Mouse (Mus musculus) left cerebral cortex, postnatal 25 days (tissue): Measurements from ENCODE around the gene Atp6v1g1. TPM values are rescaled to one million over a fixed set of nuclear protein-coding genes. Genes with fewer than 3 reads are reported as not detected.

ENCODE experiments used
- DNase-seq, 2 experiments: peaks; one replicate each; pipeline ENCODE4 v3.0.0; 2022; ENCODE audit warnings: low spot score in 2 of 2, mixed read lengths in 1 of 2
- intact Hi-C: fragments of 180-260 bp; cut with DNase I; formaldehyde crosslinking; loops from one replicate; pipeline ENCODE4 v1.15.1; 2025
- total RNA-seq, 2 experiments: library from RNA; stranded (reverse); gene quantifications; 2 replicates each; pipeline ENCODE4 v1.2.3; 2021

The Atp6v1g1 gene
- total RNA-seq, 2 experiments from 2014 or later: 144 to 147 TPM

DNA sequence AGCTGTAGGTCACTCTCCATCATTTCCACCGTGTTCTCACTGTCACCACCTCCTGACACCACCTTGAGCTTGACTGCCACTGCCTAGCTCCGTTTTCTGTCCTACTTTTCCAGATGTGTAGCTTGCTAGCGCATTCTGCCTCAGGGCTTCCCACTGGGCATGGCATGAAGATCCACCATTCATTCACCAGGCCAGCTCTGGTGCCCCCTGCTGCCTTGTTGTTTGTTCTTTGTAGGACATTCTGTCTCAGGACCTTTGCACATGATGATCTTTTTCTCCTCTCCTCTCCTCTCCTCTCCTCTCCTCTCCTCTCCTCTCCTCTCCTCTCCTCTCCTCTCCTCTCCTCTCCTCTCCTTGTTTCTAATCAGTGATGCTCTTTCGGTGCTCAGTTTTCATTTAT lies 18.2 kb downstream of the Atp6v1g1 start:
- intact Hi-C loops: no loop called here

DNA sequence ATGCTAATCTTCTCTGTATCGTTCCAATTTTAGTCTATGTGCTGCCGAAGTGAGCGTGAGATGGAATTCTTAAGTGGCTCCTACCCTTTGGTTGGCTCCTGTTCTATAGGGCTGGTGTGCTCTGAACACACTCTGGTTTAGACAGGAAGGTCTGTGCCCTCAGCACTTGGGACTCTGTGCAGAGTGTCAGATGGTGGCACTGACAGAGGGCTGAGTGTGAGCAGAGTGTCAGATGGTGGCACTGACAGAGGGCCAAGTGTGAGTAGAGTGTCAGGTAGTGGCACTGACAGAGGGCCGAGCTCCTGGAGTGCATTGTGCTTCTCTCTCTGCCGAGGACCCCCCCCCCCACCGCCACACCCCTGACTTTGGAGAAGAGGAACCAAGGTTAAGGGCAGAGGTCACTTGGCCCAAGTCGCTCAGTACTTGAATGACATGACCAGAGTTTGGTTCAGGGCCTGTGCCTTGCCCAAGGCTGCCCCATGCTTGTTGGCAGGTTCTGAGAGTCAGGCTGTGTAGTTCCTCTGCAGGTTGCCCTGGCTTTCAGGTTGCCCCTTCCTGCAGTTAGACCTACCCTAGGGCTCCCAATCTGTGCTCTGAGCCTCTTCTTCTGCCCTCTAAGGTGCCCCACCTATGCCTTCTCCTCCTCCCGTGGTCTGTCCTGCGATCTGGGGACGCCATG lies 23.3 kb downstream of the Atp6v1g1 start:
- intact Hi-C loops: no loop called here
- DNase-seq: no peak

More for the DNA sequence above, 18.2 kb downstream of the Atp6v1g1 start:
- no peak for DNase-seq

DNA sequence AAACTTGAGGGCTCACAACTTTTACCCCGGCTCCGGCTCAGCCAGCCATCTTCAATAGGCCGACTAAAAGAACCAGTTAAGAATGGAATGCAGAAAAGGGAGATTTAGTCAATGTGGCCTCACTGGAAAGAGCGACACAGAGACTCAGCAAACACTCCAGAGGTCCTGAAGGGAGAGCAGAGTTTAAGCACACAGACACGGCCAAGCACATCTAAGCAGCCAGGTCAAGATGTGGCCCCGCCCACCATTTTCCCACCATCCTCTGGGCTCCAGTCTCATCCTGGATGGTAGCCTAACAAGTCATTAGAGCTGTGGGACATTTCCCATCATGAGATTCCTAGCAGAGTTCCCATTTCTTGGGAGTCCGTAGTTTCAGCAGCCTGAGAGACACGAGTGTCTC lies 24.8 kb downstream of the Atp6v1g1 start:
- intact Hi-C loops: no loop called here
- DNase-seq: no peak

DNA sequence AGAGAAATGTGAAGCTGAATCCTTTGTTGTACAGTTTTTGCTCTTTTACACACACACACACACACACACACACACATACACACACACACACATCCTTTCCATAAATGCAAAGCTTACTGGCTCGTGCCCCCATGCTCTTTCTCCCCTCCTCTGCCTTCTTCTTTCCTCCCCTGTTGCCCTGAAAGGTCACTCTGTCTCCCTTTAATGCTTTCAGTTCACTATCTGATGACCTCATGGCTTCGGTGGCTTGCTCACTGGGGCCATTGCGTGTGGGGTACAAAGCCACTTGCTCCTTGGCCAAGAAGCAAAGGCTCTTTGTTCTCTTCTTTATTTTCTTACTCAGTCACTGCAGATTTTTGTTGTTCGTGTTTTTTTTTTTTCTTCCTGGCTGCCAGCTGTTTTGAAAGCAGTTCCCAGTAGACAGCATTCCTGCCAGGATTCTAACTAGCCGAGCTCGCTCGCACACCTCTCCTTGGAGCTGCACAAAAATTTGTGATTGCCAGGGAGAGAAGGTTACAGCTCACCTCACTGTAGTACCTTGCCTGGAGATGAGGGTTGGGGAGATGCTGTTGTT lies 25.7 kb downstream of the Atp6v1g1 start:
- intact Hi-C loops: no loop called here
- DNase-seq: no peak

DNA sequence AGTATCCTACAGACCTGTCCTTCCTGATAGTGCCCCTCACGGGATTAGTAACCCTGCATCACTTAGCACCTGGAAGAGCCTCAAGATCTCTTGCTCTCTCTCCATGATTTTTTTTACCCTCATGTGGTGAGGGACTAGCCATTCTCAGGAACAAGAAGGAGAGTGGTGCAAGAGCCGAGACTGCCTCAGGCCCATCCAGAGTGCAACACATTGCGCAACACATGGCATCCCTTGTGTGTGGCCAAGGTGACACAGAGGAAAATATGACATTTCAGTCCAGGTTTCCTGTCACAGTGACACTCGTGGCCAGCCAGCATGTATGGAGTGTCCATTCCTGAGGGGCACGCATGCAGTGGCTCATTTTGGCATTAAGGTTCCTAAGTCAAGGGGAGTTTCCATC lies 28.0 kb downstream of the Atp6v1g1 start:
- intact Hi-C loops: no loop called here
- no peak for DNase-seq

DNA sequence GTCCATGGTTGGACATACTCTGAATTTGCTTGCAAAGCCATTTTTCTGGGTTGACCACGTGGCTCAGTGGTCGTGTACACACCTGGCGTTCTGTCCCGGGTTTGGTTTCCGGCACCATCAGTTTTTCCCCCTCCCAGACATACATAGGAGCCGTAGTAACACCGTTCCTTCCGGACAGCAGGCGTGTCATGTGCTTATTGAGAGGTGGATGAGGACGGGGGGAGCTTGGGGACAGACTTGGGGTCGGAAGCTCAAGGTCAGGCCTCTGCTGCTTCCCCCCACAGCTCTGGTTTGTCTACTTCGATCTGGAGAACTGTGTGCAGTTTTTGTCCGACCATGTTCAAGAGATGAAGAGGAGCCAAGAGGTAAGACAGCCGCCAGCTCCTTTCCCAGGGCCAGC lies 35.1 kb downstream of the Atp6v1g1 start:
- intact Hi-C loops: no loop called here
- DNase-seq: no peak

DNA sequence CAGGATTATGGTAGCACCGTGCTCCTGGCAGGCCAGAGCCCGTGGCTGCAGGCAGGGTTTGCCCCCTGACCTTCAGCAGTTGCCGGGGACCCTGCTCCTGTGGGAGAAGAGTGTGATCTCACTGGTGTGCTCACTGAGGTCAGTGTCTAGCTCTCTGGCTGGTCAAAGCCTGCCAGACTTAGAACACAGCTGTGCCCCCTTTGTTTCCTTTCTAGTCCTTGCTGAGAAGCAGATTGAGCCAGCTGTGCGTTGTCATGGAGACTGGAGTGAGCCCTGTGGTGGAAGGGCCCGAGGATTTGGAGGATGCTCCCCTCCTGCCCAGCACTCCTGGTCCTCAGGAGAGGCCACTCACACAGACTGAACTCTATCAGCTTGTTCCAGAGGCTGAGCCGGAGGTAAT lies 35.5 kb downstream of the Atp6v1g1 start:
- intact Hi-C loops: no loop called here
- DNase-seq: peak in 1 of 2 experiments; percentile 25

DNA sequence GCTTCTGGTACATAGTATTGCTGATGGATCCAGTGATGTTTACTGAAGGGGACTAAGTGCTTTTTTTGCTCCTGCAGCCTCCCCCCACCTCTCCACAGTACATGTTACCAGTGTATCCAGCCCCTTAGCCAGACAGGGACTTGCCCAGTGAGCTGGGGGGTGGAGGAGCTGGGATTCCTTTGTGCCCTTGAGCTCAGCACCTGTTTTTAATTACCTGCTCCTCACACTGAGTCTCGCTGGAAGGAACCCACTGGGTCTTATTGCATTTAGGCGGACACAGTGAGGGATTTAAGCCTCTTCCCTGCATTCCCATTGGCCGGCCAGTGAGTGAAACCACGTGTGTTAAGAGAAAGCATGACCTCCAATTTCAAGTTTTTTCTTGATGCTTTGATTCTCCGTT lies 38.0 kb downstream of the Atp6v1g1 start:
- intact Hi-C loops: no loop called here
- no peak for DNase-seq

DNA sequence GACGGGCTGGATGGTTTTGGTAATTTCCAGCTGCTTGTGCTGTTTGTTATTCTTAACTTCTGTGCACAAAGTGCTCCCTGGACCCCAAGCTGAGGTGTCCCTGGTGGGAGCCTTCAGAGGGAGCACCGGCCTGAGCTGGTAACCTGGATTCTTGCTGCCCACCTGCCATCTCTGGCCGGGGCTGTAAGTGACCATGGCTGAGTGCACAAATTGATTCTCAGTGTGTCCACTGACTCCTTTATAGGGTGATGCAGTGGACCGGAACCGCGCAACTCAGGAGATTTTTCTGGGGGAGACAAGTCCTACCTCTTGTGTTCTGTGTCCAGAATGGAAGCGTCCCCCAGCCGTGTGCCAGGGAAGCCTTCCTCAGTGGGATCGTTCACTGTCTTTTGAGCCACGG lies 40.6 kb downstream of the Atp6v1g1 start:
- intact Hi-C loops: no loop called here
- DNase-seq: no peak

DNA sequence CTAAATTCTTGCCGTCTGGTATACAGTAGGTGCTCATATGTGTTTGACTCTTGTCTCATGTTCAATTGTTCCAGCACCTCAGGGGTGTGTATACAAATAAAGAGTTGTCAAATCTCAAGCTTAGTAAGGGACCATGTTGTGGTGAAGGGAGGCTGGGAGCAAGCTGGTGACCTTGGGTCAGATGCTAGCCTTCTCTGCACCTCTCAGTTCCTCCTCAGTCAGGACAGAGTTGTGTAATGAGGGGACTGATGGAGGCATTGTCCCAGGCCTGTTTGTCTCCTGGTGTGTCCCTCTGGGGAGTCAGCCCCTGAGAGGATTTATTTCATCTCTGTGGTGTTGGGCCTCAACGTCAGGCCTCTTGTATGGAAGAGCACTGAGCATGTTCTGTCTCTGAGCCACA lies 41.7 kb downstream of the Atp6v1g1 start:
- intact Hi-C loops: no loop called here

DNA sequence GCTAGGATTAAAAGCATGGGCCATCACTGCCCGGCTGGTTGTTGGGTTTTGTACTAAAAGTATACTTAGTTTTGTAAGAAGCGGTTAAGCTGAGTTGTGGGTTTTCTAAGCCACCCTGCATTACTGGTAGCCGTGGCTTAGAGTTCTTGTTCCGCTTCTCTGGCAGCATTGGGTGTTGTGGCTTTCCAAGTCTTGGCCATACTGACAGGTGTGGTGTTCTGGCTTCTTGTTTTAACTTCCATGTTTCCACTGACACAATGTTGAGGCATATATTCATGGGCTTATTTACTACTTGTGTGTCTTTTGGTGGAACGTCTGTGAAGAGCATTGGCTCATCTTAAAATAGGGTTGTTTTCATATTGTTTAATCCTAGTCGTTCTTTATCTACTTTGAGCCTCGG lies 45.4 kb downstream of the Atp6v1g1 start:
- intact Hi-C loops: no loop called here
- no peak for DNase-seq

More for the DNA sequence above, 41.7 kb downstream of the Atp6v1g1 start:
- DNase-seq: no peak

DNA sequence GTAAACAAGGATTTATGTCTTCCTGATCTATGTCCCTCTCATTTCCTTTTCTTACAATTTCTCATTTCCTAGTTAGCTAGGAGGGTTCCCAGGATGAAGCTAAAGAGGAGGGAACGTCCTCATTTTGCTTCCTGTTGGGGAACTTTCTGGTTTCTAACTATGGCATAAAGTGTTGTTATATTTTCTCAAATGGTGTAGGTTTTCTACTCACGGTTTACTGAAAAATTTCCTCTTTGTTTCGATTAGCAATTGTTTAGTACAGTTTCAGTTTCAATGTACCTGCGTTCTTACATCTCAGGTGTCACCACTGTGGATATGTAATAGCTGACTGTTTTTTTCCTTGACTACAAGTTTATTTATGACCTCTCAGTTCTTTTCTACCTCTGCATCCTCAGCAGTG lies 46.0 kb downstream of the Atp6v1g1 start:
- no peak for DNase-seq
- intact Hi-C loops: no loop called here

DNA sequence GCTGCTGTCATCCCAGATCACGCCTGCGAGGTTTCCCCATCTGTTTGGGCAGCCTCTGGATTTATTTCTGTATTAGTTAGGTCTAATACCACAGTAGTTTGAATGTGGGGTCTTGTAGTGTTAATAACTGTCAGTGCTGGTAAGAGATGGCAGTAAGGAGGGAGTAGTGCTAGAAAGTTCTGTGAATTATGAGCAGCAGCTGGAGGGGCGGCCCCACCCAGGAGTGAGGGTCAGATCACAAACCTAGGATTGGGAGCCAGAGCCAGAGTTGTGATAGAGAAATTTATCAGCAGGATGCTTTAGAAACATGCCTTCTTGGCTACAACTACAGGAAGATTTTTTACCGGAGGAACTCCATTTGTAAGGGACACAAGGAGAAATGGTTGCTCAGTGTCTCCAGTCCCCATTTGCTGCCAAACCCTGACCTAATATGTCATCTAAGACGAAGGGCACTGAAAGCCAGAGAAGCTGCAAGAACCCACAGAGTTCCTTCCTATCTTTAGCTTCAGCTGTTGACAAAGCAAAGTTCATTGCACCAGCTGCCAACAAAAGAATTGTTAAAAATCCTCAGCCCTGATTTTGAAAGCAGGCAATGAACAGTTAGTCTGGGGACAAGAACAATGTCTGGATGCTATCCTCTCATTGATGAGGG lies 50.0 kb downstream of the Atp6v1g1 start:
- intact Hi-C loops: no loop called here
- no peak for DNase-seq

DNA sequence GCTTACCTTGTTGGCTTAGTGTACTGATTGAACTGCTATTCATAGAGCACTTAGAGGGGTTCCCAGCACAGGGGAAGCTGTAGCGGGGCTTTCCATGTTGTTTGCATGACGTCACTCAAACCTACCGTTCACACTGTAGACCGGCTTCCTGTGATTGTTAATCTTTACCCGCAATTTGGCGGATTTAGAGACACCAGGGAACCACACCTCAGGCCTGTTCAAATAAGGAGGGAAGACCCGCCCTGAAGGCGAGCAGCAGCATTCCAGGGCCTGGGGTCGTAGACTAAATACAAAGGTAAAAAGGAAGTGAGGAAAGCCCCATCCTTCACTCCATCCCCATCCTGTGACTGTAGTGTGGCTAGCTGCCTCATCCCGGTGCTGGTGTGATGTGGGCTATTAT lies 50.7 kb downstream of the Atp6v1g1 start:
- DNase-seq: no peak
- intact Hi-C loops: no loop called here

DNA sequence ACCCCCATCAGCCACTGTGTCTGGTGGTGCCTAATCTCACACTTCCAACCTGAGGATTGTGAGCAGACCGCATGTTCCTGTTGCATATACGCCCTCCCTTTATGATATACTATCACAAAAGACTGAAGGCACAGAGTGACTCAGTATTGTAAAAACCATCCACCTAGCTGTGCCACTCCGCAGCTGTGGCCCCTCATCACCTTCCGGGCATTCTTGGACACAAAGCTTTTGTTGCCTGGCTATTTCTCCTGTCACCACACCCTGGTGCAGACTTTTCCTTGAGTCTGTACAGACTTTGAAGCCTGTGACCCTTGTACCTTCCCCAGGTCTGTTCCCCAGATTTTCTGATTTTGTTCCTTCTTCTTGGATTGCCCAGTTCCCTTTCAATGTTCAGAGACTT lies 51.4 kb downstream of the Atp6v1g1 start:
- intact Hi-C loops: no loop called here

More for the DNA sequence above, 51.4 kb downstream of the Atp6v1g1 start:
- DNase-seq: no peak

Other genes starting within 250 kb of the Atp6v1g1 start
- not detected for gene Orm1, start 200.2 kb upstream of the Atp6v1g1 start, total RNA-seq
- not detected for gene Orm3, start 188.6 kb upstream of the Atp6v1g1 start, total RNA-seq
- not detected for gene Orm2, start 182.3 kb upstream of the Atp6v1g1 start, total RNA-seq
- gene Akna, start 141.4 kb upstream of the Atp6v1g1 start, total RNA-seq: 1 to 10 TPM; 2.9 to 3.0 TPM
- gene Whrn, start 48.8 kb upstream of the Atp6v1g1 start, total RNA-seq: 10 to 100 TPM; 46.4 TPM
- gene Tmem268, start 14.0 kb downstream of the Atp6v1g1 start, total RNA-seq: 10 to 100 TPM; 10.8 to 12.2 TPM
- not detected for gene Gm11213, start 60.5 kb downstream of the Atp6v1g1 start, total RNA-seq
- not detected for gene Tex48, start 77.7 kb downstream of the Atp6v1g1 start, total RNA-seq
- not detected for gene Gm11214, start 118.6 kb downstream of the Atp6v1g1 start, total RNA-seq
- gene Tnfsf15, start 200.3 kb downstream of the Atp6v1g1 start, total RNA-seq: under 1 TPM; 0.09 to 0.11 TPM